Mouse (Mus musculus): ENCODE data around the gene Adcy5. TPM values are rescaled to one million over a fixed set of nuclear protein-coding genes. Genes with fewer than 3 reads are reported as not detected.

Adcy5 gene
- polyA plus RNA-seq, 1 experiment from 2014 or later, result 1.4 TPM

GRCm38 (mm10) chr16:35305226-35305625 lies 150.5 kb downstream of the Adcy5 start:
- H3K9me3 ChIP-seq (replicated peaks; ENCODE audit: control insufficient read depth, low read length), result no peaks in the 10 kb centered on the region
- no peaks in the 10 kb centered on the region for H3K4me1 ChIP-seq (ENCODE audit: control insufficient read depth, insufficient read depth, low read length)
- ATAC-seq (replicated peaks; ENCODE audit: insufficient number of reproducible peaks, low FRiP score, low TSS enrichment, low read depth), result no peak
- WGBS, result 81% methylated on average over 7 of the region's 7 CpGs
- H3K4me2 ChIP-seq (ENCODE audit: low read depth, low read length), result no peak overlapping the region
- no peak overlapping the region for H3K9ac ChIP-seq (replicated peaks; ENCODE audit: low read length)
- H3K36me3 ChIP-seq (replicated peaks; ENCODE audit: control insufficient read depth, insufficient read depth, low read depth, low read length), result no peaks in the 10 kb centered on the region
- H3K27me3 ChIP-seq (ENCODE audit: control insufficient read depth, insufficient read depth, low read length), result no peaks in the 10 kb centered on the region
- DNase-seq (ENCODE audit: low spot score), result no peak
- H3K4me3 ChIP-seq (ENCODE audit: low read depth, low read length), result no peak overlapping the region
- no peak overlapping the region for H3K27ac ChIP-seq (replicated peaks; ENCODE audit: low read depth, low read length)

- no peak overlapping the region for H3K4me2 ChIP-seq (ENCODE audit: low read depth, low read length)
- no peaks in the 10 kb centered on the region for H3K27me3 ChIP-seq (ENCODE audit: control insufficient read depth, insufficient read depth, low read length)
- no peak for ATAC-seq (replicated peaks; ENCODE audit: insufficient number of reproducible peaks, low FRiP score, low TSS enrichment, low read depth)
- no peak overlapping the region for H3K4me3 ChIP-seq (ENCODE audit: low read depth, low read length)
- H3K9ac ChIP-seq (replicated peaks; ENCODE audit: low read length), result no peak overlapping the region
- H3K4me1 ChIP-seq (ENCODE audit: control insufficient read depth, insufficient read depth, low read length), result no peaks in the 10 kb centered on the region
- no peak overlapping the region for H3K27ac ChIP-seq (replicated peaks; ENCODE audit: low read depth, low read length)
- 82% methylated on average over 2 of the region's 2 CpGs for WGBS
- no peak for DNase-seq (ENCODE audit: low spot score)
- H3K9me3 ChIP-seq (replicated peaks; ENCODE audit: control insufficient read depth, low read length), result no peaks in the 10 kb centered on the region
- H3K36me3 ChIP-seq (replicated peaks; ENCODE audit: control insufficient read depth, insufficient read depth, low read depth, low read length), result no peaks in the 10 kb centered on the region
Observed at GRCm38 (mm10) chr16:35306631-35307030, 152.0 kb downstream of the Adcy5 start.

GRCm38 (mm10) chr16:35307331-35307730 lies 152.7 kb downstream of the Adcy5 start:
- Histone ChIP-seq H3K4me2 (ENCODE audit: low read depth, low read length) (no peak overlapping the region), H3K9me3 (replicated peaks; ENCODE audit: control insufficient read depth, low read length) (no peaks in the 10 kb centered on the region), H3K27ac (replicated peaks; ENCODE audit: low read depth, low read length) (no peak overlapping the region), H3K9ac (replicated peaks; ENCODE audit: low read length) (no peak overlapping the region), H3K36me3 (replicated peaks; ENCODE audit: control insufficient read depth, insufficient read depth, low read depth, low read length) (no peaks in the 10 kb centered on the region), H3K4me1 (ENCODE audit: control insufficient read depth, insufficient read depth, low read length) (no peaks in the 10 kb centered on the region), H3K4me3 (ENCODE audit: low read depth, low read length) (no peak overlapping the region), H3K27me3 (ENCODE audit: control insufficient read depth, insufficient read depth, low read length) (no peaks in the 10 kb centered on the region)
- ATAC-seq (replicated peaks; ENCODE audit: insufficient number of reproducible peaks, low FRiP score, low TSS enrichment, low read depth), result no peak
- 72% methylated on average over 2 of the region's 2 CpGs for WGBS
- DNase-seq (ENCODE audit: low spot score), result no peak

- H3K27me3 ChIP-seq (ENCODE audit: control insufficient read depth, insufficient read depth, low read length), result no peaks in the 10 kb centered on the region
- H3K27ac ChIP-seq (replicated peaks; ENCODE audit: low read depth, low read length), result no peak overlapping the region
- H3K4me1 ChIP-seq (ENCODE audit: control insufficient read depth, insufficient read depth, low read length), result no peaks in the 10 kb centered on the region
- no peaks in the 10 kb centered on the region for H3K9me3 ChIP-seq (replicated peaks; ENCODE audit: control insufficient read depth, low read length)
- ATAC-seq (replicated peaks; ENCODE audit: insufficient number of reproducible peaks, low FRiP score, low TSS enrichment, low read depth), result no peak
- H3K4me2 ChIP-seq (ENCODE audit: low read depth, low read length), result no peak overlapping the region
- H3K9ac ChIP-seq (replicated peaks; ENCODE audit: low read length), result no peak overlapping the region
- no peaks in the 10 kb centered on the region for H3K36me3 ChIP-seq (replicated peaks; ENCODE audit: control insufficient read depth, insufficient read depth, low read depth, low read length)
- no peak for DNase-seq (ENCODE audit: low spot score)
- no peak overlapping the region for H3K4me3 ChIP-seq (ENCODE audit: low read depth, low read length)
- WGBS, result 80% methylated on average over 6 of the region's 6 CpGs
Observed at GRCm38 (mm10) chr16:35308016-35308415, 153.3 kb downstream of the Adcy5 start.

GRCm38 (mm10) chr16:35308486-35309143 lies 153.9 kb downstream of the Adcy5 start:
- no peak for DNase-seq (ENCODE audit: low spot score)
- no peaks in the 10 kb centered on the region for H3K4me1 ChIP-seq (ENCODE audit: control insufficient read depth, insufficient read depth, low read length)
- no peak overlapping the region for H3K4me3 ChIP-seq (ENCODE audit: low read depth, low read length)
- no peaks in the 10 kb centered on the region; the same call in 1 of the 2 replicates for H3K36me3 ChIP-seq (replicated peaks; ENCODE audit: control insufficient read depth, insufficient read depth, low read depth, low read length)
- H3K9ac ChIP-seq (replicated peaks; ENCODE audit: low read length), result no peak overlapping the region
- H3K27ac ChIP-seq (replicated peaks; ENCODE audit: low read depth, low read length), result no peak overlapping the region
- 82% methylated on average over 6 of the region's 6 CpGs for WGBS
- H3K9me3 ChIP-seq (replicated peaks; ENCODE audit: control insufficient read depth, low read length), result no peaks in the 10 kb centered on the region
- H3K4me2 ChIP-seq (ENCODE audit: low read depth, low read length), result no peak overlapping the region
- ATAC-seq (replicated peaks; ENCODE audit: insufficient number of reproducible peaks, low FRiP score, low TSS enrichment, low read depth), result no peak
- no peaks in the 10 kb centered on the region for H3K27me3 ChIP-seq (ENCODE audit: control insufficient read depth, insufficient read depth, low read length)

GRCm38 (mm10) chr16:35309634-35310033 lies 155.0 kb downstream of the Adcy5 start:
- 82% methylated on average over 4 of the region's 4 CpGs for WGBS
- Histone ChIP-seq H3K36me3 (replicated peaks; ENCODE audit: control insufficient read depth, insufficient read depth, low read depth, low read length) (no peaks in the 10 kb centered on the region; the same call in 1 of the 2 replicates), H3K4me1 (ENCODE audit: control insufficient read depth, insufficient read depth, low read length) (no peaks in the 10 kb centered on the region), H3K27me3 (ENCODE audit: control insufficient read depth, insufficient read depth, low read length) (no peaks in the 10 kb centered on the region), H3K4me3 (ENCODE audit: low read depth, low read length) (no peak overlapping the region), H3K4me2 (ENCODE audit: low read depth, low read length) (no peak overlapping the region), H3K27ac (replicated peaks; ENCODE audit: low read depth, low read length) (no peak overlapping the region), H3K9me3 (replicated peaks; ENCODE audit: control insufficient read depth, low read length) (no peaks in the 10 kb centered on the region), H3K9ac (replicated peaks; ENCODE audit: low read length) (no peak overlapping the region)
- DNase-seq (ENCODE audit: low spot score) (no peak), ATAC-seq (replicated peaks; ENCODE audit: insufficient number of reproducible peaks, low FRiP score, low TSS enrichment, low read depth) (no peak)

- Histone ChIP-seq H3K27ac (replicated peaks; ENCODE audit: low read depth, low read length) (no peak overlapping the region), H3K9ac (replicated peaks; ENCODE audit: low read length) (no peak overlapping the region), H3K4me2 (ENCODE audit: low read depth, low read length) (no peak overlapping the region), H3K27me3 (ENCODE audit: control insufficient read depth, insufficient read depth, low read length) (no peaks in the 10 kb centered on the region), H3K9me3 (replicated peaks; ENCODE audit: control insufficient read depth, low read length) (no peaks in the 10 kb centered on the region), H3K4me3 (ENCODE audit: low read depth, low read length) (no peak overlapping the region), H3K36me3 (replicated peaks; ENCODE audit: control insufficient read depth, insufficient read depth, low read depth, low read length) (no peaks in the 10 kb centered on the region; the same call in 1 of the 2 replicates), H3K4me1 (ENCODE audit: control insufficient read depth, insufficient read depth, low read length) (no peaks in the 10 kb centered on the region)
- DNase-seq (ENCODE audit: low spot score) (no peak), ATAC-seq (replicated peaks; ENCODE audit: insufficient number of reproducible peaks, low FRiP score, low TSS enrichment, low read depth) (no peak)
- WGBS, result 55% methylated on average over 2 of the region's 2 CpGs
Observed at GRCm38 (mm10) chr16:35310551-35311110, 156.0 kb downstream of the Adcy5 start.

- H3K36me3 ChIP-seq (replicated peaks; ENCODE audit: control insufficient read depth, insufficient read depth, low read depth, low read length), result no peaks in the 10 kb centered on the region; the same call in 1 of the 2 replicates
- H3K27ac ChIP-seq (replicated peaks; ENCODE audit: low read depth, low read length), result no peak overlapping the region
- no peak overlapping the region for H3K4me3 ChIP-seq (ENCODE audit: low read depth, low read length)
- no peaks in the 10 kb centered on the region for H3K27me3 ChIP-seq (ENCODE audit: control insufficient read depth, insufficient read depth, low read length)
- DNase-seq (ENCODE audit: low spot score), result no peak
- H3K4me1 ChIP-seq (ENCODE audit: control insufficient read depth, insufficient read depth, low read length), result no peaks in the 10 kb centered on the region
- WGBS, result 47% methylated on average over 8 of the region's 8 CpGs
- H3K9ac ChIP-seq (replicated peaks; ENCODE audit: low read length), result no peak overlapping the region
- no peaks in the 10 kb centered on the region for H3K9me3 ChIP-seq (replicated peaks; ENCODE audit: control insufficient read depth, low read length)
- no peak for ATAC-seq (replicated peaks; ENCODE audit: insufficient number of reproducible peaks, low FRiP score, low TSS enrichment, low read depth)
- H3K4me2 ChIP-seq (ENCODE audit: low read depth, low read length), result no peak overlapping the region
Observed at GRCm38 (mm10) chr16:35311586-35311985, 156.9 kb downstream of the Adcy5 start.

Measured in embryonic facial prominence, embryonic 11.5 days (tissue).